Mouse (Mus musculus) lung, embryonic 14.5 days (tissue): ENCODE data around the gene Ap1ar. TPM values are rescaled to one million over a fixed set of nuclear protein-coding genes. Genes with fewer than 3 reads are reported as not detected.

Experiments used
- ATAC-seq: fragments of 200-750 bp; cut with Nextera tagmentation; 2 replicates; pipeline ENCODE4 v1.8.0; 2017; ENCODE audit warnings: mild to moderate bottlenecking, moderate TSS enrichment, moderate library complexity; ENCODE audit not compliant: insufficient read depth
- DNase-seq: peaks from one replicate; pipeline ENCODE4 v3.0.0-alpha.2; 2015
- H3K27ac ChIP-seq: fragments of 300-500 bp; sonication (generic); 2 replicates; pipeline ENCODE4 v1.5.1; 2014; ENCODE audit warnings: low read depth, mild to moderate bottlenecking, moderate library complexity
- H3K27me3 ChIP-seq: fragments of 300-500 bp; sonication (generic); 2 replicates; pipeline ENCODE4 v1.6.1; 2014; ENCODE audit warnings: low read length, control low read depth; ENCODE audit not compliant: insufficient read depth
- H3K36me3 ChIP-seq: fragments of 300-500 bp; sonication (generic); 2 replicates; pipeline ENCODE4 v1.6.1; 2014; ENCODE audit warnings: control low read depth; ENCODE audit not compliant: insufficient read depth
- H3K4me1 ChIP-seq: fragments of 300-500 bp; sonication (generic); 2 replicates; pipeline ENCODE4 v1.6.1; 2014; ENCODE audit warnings: antibody characterized with exemption, control low read depth; ENCODE audit not compliant: insufficient read depth
- H3K4me2 ChIP-seq: fragments of 300-500 bp; sonication (generic); 2 replicates; pipeline ENCODE4 v1.6.1; 2014; ENCODE audit warnings: mild to moderate bottlenecking
- H3K4me3 ChIP-seq: fragments of 300-500 bp; sonication (generic); 2 replicates; pipeline ENCODE4 v1.5.1; 2014; ENCODE audit warnings: low read depth, low read length
- H3K9ac ChIP-seq: fragments of 300-500 bp; sonication (generic); 2 replicates; pipeline ENCODE4 v1.6.1; 2014
- H3K9me3 ChIP-seq: fragments of 300-500 bp; sonication (generic); 2 replicates; pipeline ENCODE4 v1.6.1; 2016; ENCODE audit warnings: low read depth, low read length, control low read depth
- CTCF ChIP-seq: IDR thresholded peaks from 2 replicates; pipeline ENCODE4 v1.5.1; 2016; ENCODE audit warnings: antibody characterized with exemption, low read depth
- polyA plus RNA-seq: library from polyadenylated mRNA; unstranded; fragments of >200 nt; fragmentation: Nextera tagmentation; extraction: Ambion mirVana; gene quantifications from 2 replicates; pipeline ENCODE4 v1.2.1, GENCODE M21; 2014

Gene Ap1ar
- polyA plus RNA-seq, 1 experiment from 2014 or later = 69.5 TPM

DNA sequence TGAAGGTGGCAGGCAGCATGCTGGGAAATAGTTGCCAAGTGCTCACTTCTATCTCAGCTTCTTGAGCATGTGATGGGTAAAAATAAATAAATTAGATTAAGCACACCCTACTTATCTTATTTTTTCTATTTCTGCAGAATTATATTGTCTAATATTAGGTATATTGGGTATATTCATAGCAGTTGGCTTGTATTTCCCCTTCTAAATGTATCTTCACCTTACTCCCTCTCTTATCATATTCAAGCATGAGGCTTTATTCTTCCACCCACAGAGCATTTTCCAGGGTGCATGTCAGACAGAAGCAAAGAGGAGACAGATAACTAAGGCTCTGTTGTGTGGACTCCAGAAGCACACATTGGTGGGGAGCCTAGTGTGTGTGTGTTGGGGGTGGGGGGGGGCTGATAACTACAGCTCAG is 79.4 kb downstream of the Ap1ar start:
- ATAC-seq (no peak), DNase-seq (no peak)
- no peaks in the 10 kb centered on the region for H3K4me1 ChIP-seq
- no peak overlapping the region for H3K4me3 ChIP-seq
- no peak overlapping the region for H3K27ac ChIP-seq
- H3K9ac ChIP-seq = no peak overlapping the region
- H3K36me3 ChIP-seq = no peaks in the 10 kb centered on the region
- H3K27me3 ChIP-seq = no peaks in the 10 kb centered on the region
- H3K4me2 ChIP-seq = no peak overlapping the region
- TF ChIP-seq CTCF = no peak
- H3K9me3 ChIP-seq = no peaks in the 10 kb centered on the region

Other genes with a start within 250 kb of the Ap1ar start
- gene Neurog2, start 204.4 kb downstream of the Ap1ar start, polyA plus RNA-seq = not detected in 2 replicates
- 1.3 and 1.5 TPM in 2 replicates for gene Alpk1, start 57.0 kb downstream of the Ap1ar start, polyA plus RNA-seq
- 4.3 and 6.1 TPM in 2 replicates for gene Tifa, start 47.7 kb downstream of the Ap1ar start, polyA plus RNA-seq
- 6.6 and 6.9 TPM in 2 replicates for gene Fam241a, start 58.8 kb upstream of the Ap1ar start, polyA plus RNA-seq